Mouse (Mus musculus) megakaryocyte progenitor cell, adult 5-6 weeks (primary cell): ENCODE results near the gene Ddr2. TPM values are rescaled to one million over a fixed set of nuclear protein-coding genes. Genes with fewer than 3 reads are reported as not detected.
A peak's percentile ranks its signal among the peaks of the same experiment; 100 is the strongest.
"Not testable (repeated sequence)": the region's sequence is repeated elsewhere in the genome, so short reads cannot be mapped to it uniquely, and the experiment has no call there.

ENCODE experiments used
- ATAC-seq: replicated peaks from 2 replicates; pipeline ENCODE4 v1.8.0; 2016; ENCODE audit warnings: mild to moderate bottlenecking, moderate TSS enrichment, inconsistent platforms; ENCODE audit not compliant: poor library complexity
- total RNA-seq, 2 experiments: library from RNA; stranded (forward) in 1 of 2; stranded (reverse) in 1 of 2; fragments of 157-497, 149-512 nt in 1 of 2; fragments of 200-1000 nt in 1 of 2; gene quantifications; 2 replicates each; pipeline versions ENCODE4 v1.2.3 to v1.2.4; 2015 to 2017

Ddr2 gene
- total RNA-seq, 2 experiments from 2014 or later = not detected

GRCm38 (mm10) chr1:170044726-170045471, 65.7 kb downstream of the Ddr2 start:
- ATAC-seq = peak; percentile 80

GRCm38 (mm10) chr1:170043753-170044152, 66.8 kb downstream of the Ddr2 start:
- ATAC-seq = no peak

GRCm38 (mm10) chr1:170042996-170043395, 67.6 kb downstream of the Ddr2 start:
- no peak for ATAC-seq

GRCm38 (mm10) chr1:170039402-170039801, 71.2 kb downstream of the Ddr2 start:
- ATAC-seq = peak; percentile 32; the same call in 1 of the 2 replicates

DNA sequence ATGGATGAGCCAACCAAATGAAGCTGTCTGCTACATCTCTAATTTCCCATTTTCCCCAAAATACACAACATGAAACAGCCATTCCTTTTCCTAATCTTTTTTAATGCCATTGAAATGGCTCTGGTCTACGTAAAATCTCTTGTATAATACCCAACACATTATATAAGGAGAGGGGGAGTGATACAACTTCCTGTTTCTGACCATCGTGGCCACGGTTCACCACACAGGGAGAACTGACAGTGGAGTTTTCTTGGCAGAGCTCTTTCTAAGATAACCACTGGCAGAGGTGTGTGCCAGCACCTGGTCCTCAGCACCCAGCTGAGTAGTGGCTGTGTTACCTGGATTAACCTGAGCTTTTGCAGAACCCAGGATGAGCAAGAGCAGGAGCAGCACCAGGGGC, 75.0 kb downstream of the Ddr2 start:
- ATAC-seq = peak; percentile 88

- ATAC-seq = 0 out of 2 replicates have a peak, but pooled peaks have one; percentile 43
Measured at GRCm38 (mm10) chr1:170034961-170035360, 75.6 kb downstream of the Ddr2 start.

GRCm38 (mm10) chr1:170031656-170032055, 78.9 kb downstream of the Ddr2 start:
- no peak for ATAC-seq

DNA sequence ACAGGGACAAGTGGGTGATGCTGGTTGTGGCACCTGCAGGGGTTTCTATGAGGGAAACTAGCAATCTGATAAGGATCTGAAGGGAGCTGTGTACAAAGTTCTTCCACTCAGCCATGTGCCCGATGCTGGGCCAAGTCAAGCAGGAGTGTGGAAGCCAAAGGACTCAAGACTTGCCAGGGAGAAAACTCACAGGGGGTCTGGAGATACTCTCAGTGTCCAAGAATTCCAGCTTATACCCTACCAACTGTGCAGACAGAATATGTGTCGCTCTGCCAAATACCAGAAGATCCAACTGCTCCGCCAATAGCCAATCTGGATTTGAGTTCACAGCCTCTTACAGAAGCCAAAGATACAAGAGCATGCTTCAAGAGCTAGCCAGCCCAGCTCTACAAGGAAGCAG, 95.8 kb downstream of the Ddr2 start:
- ATAC-seq = no peak

DNA sequence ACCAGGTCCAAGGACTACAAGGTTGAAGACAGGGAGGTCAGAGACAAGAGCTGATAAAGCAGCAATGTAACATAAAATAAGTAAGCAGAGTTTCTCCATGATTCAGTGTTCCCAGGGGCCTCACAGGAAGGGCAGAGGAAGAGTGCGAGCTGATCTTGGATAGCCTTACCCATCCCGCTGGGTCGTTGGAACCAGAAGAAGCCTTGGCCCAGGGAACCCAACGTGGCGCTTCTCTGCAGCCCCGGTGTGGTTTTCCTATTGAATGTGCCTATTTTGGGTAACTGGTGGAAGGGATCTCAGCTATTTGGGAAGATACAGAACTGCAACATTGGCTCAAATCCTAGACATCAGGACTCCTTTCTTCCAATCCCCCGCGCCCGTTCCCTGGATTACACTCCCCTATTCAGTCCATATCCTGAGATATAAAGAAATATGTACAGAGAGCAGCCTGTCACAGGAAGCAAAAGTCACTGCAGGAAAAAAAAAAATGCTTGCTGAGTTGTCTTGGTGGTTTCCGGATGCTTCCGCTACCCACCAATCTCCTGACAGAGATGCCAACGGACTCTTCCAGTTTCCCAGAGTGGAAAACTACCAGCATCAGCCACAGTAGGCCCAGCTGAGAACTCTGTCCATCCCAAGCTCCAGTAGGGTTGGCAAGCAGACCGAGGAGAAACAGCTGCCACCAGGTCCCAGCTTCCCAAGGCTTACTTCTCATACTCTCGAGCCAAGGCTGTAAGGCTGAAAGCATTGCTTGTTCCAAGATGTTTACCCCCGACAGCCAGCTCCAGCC, 99.7 kb downstream of the Ddr2 start:
- no peak for ATAC-seq

GRCm38 (mm10) chr1:170009296-170009695, 101.3 kb downstream of the Ddr2 start:
- ATAC-seq = no peak

DNA sequence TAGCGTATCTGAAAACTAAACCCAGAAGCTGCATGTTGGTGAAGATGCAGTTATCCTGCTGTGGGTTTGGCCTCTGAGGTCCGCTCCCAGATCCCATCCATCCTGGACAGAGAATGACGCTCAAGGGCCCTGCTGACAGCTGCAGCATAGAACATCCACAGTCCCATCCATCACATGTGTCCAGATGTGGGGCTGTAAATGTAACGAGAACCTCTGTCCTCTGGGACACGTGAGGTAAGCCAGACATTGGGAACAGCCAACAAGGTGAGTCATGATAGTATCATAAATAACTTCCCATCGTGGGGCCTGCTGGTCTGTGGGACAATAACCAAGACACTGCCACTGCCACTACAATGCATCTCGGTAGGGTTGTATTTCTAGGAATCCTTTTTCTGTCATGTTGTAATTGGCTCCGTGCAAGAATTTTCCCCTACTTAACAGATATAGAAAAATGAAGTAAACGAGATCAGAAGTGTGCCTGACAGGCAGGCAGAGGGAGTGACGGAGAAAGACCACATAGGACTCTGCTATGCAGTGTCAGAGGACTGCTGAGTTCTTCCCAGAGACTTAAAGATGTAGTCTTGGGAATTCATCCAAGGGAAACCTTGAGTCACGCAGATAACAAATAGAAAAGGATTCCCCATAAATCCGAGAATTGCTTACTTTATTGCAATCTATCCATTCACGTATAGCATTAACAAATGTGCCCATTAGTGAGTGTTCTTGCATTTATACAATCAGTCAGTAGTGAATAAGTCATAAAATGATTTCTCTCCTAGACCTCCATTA, 101.9 kb downstream of the Ddr2 start:
- no peak for ATAC-seq

DNA sequence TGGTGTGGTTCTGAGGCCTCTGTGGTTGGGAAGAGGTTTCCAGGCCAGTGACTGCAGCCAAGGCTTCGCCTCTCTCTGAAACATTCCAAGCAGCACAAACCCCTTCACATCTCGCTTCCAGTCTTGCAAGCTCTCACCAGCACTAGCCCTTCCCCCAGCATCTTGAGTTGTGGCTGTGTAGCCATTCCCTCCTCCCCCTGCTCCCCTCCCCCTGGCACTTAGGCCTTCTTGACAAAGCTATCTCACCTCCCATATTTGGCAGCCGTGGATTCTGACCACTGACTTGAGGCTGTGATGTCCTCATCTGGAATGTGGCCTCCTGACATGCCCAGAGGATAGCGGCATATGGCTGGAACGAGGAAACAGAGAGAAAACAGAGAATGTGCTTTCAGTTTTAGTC, 104.0 kb downstream of the Ddr2 start:
- no peak for ATAC-seq

GRCm38 (mm10) chr1:170005297-170005696, 105.3 kb downstream of the Ddr2 start:
- no peak for ATAC-seq

GRCm38 (mm10) chr1:169993901-169994300, 116.7 kb downstream of the Ddr2 start:
- not testable (repeated sequence) for ATAC-seq

DNA sequence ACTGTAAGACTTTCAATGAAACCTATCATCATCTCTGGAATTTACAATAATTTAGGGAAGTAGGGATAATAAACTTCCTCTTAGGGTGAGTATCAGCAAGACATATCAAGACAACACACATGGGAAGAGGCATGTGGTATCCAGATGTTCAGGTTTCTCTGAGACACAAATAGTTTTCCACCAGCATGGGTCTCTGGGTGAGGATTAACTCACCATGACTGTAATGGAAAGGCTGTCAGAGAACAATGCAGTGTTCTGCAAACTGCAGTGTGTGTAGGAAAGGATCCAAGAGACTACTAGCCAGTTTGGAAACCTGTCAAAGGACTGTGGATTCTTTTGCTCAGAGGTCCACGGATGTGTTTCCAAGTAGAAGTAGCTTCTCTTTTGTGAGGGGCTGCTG, 124.4 kb downstream of the Ddr2 start:
- no peak for ATAC-seq

DNA sequence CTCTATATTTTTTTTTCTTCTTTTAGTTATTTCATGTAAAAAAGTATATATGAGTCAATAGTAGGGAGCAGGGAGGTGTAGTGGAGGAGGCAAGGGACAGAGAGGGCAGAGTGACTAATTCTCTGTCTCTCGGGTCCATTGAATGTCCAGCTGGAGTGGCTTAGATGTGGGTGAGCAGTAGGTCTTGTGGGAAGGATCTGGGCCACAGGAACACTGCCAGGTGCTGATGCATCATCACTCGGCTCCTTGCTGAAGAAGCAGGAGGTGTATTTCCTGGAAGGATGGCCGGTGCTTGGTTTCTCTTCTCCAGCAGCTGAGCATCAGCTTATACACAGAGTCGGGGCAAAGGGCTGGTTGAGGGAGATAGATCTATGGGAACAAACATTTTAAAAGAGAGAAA, 132.9 kb downstream of the Ddr2 start:
- no peak for ATAC-seq

GRCm38 (mm10) chr1:169971998-169972397, 138.6 kb downstream of the Ddr2 start:
- ATAC-seq = no peak

DNA sequence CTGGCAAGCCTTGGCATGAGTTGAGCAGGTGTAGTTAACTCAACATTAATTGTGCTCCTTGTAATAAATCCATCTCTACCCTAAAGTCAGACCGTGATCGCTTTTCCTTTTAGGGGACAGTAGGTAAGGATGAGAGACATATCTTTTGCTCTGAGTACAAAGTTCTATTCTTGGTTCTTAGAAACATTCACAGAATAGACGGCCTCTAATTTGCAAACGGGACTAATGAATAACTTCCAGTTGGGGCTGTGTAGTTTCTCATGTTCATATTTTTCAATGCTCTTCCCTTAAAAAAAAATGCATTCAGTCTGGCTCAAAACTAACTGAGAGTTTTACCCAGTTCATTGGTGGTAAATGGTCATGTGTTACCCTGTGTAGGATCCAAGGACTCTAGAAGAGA, 139.6 kb downstream of the Ddr2 start:
- ATAC-seq = no peak

- peak; percentile 32 for ATAC-seq
Measured at GRCm38 (mm10) chr1:169969516-169969886, 141.1 kb downstream of the Ddr2 start.

- ATAC-seq = peak; percentile 95
Measured at GRCm38 (mm10) chr1:169968792-169969515, 141.6 kb downstream of the Ddr2 start, which contains the start of gene Hsd17b7. TSS of gene Hsd17b7 (minus strand) at chr1:169969241.

GRCm38 (mm10) chr1:169953106-169953505, 157.5 kb downstream of the Ddr2 start:
- ATAC-seq = no peak
